Mouse (Mus musculus) T-cell, adult 2 months (primary cell): ENCODE results near the gene Armc8.

Experiments used
- DNase-seq: peaks from one replicate; pipeline ENCODE4 v3.0.0; 2022; ENCODE audit warnings: low spot score

The Armc8 gene

GRCm38 (mm10) chr9:99446259-99446658, 122.4 kb downstream of the Armc8 start:
- DNase-seq, result no peak

- DNase-seq, result no peak
Measured at GRCm38 (mm10) chr9:99444590-99445178, 124.0 kb downstream of the Armc8 start.

- DNase-seq, result no peak
Measured at GRCm38 (mm10) chr9:99441647-99442433, 126.9 kb downstream of the Armc8 start.

GRCm38 (mm10) chr9:99440941-99441340, 127.8 kb downstream of the Armc8 start:
- no peak for DNase-seq

- DNase-seq, result no peak
Measured at GRCm38 (mm10) chr9:99439064-99439463, 129.6 kb downstream of the Armc8 start.

- no peak for DNase-seq
Measured at GRCm38 (mm10) chr9:99437781-99438565, 130.7 kb downstream of the Armc8 start.

- DNase-seq, result no peak
Measured at GRCm38 (mm10) chr9:99437031-99437764, 131.5 kb downstream of the Armc8 start, which contains the start of gene Mras. Gene Mras (minus strand): TSS chr9:99437381.

GRCm38 (mm10) chr9:99436182-99437030, 132.3 kb downstream of the Armc8 start:
- DNase-seq, result no peak

GRCm38 (mm10) chr9:99435619-99436181, 133.0 kb downstream of the Armc8 start:
- no peak for DNase-seq

- DNase-seq, result no peak
Measured at GRCm38 (mm10) chr9:99434892-99435618, 133.6 kb downstream of the Armc8 start.

GRCm38 (mm10) chr9:99432478-99432877, 136.2 kb downstream of the Armc8 start:
- DNase-seq, result no peak

- no peak for DNase-seq
Measured at GRCm38 (mm10) chr9:99431963-99432362, 136.7 kb downstream of the Armc8 start.

- no peak for DNase-seq
Measured at GRCm38 (mm10) chr9:99431346-99431745, 137.4 kb downstream of the Armc8 start.

GRCm38 (mm10) chr9:99430806-99431205, 137.9 kb downstream of the Armc8 start:
- no peak for DNase-seq

- no peak for DNase-seq
Measured at GRCm38 (mm10) chr9:99429845-99430244, 138.9 kb downstream of the Armc8 start.

GRCm38 (mm10) chr9:99428601-99429331, 139.9 kb downstream of the Armc8 start:
- DNase-seq, result no peak
